Comparison of ENCODE assay signal across 19 mouse cellular contexts in the genomic region with DNA sequence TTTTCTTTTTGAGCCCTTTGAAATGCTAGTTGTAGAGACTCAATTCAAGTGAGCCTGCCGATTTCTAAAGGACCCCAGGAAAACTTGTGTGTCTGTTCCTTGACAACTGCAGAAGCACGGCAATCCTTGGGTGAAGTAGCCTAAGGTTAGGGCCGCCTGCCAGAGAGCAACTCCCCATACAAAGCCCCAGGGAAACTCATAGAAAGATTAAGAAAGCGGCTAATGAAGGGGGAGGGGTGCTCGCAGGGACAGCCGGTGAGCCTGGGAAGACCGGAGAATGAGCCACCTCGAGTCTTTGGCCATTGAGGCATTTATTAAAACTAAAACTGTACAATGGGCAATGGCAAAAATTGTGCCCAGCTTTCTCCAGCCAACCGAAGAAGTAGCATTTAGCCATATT.
"Had no signal": no experiment of that assay in that cellular context is flagged by ENCODE, and none has a peak within 500 bp of the region (broad histone marks: within the 10 kb centered on the region; RNA-seq: fewer than 3 reads in every experiment).

No protein-coding gene starts in this region.

- ATAC-seq: liver, postnatal 0 days; midbrain, embryonic 13.5 days had no signal

- H3K4me2 ChIP-seq: limb, embryonic 12.5 days; liver, embryonic 13.5 days; lung, embryonic 15.5 days; midbrain, embryonic 13.5 days; neural tube, embryonic 13.5 days had no signal

- H3K9me3 ChIP-seq: limb, embryonic 12.5 days; liver, embryonic 13.5 days; lung, embryonic 15.5 days; megakaryocyte, embryonic 14.5 days; midbrain, embryonic 13.5 days; neural tube, embryonic 13.5 days had no signal

- H3K36me3 ChIP-seq: limb, embryonic 12.5 days; liver, embryonic 13.5 days; lung, embryonic 15.5 days; midbrain, embryonic 13.5 days; neural tube, embryonic 13.5 days had no signal

- DNase-seq: kidney, postnatal 36 days; layer of hippocampus, adult 9-11 months; layer of hippocampus, postnatal 36 days; liver; liver, embryonic 13.5 days; liver, postnatal 0 days; lung, postnatal 14 days; retina, postnatal 1 day; right cerebral cortex, postnatal 4 days; spleen, adult 18-20 months; thymus, adult 18-20 months; thymus, postnatal 14 days had no signal

- H3K4me3 ChIP-seq: limb, embryonic 12.5 days; liver, embryonic 13.5 days; lung, embryonic 15.5 days; megakaryocyte, embryonic 14.5 days; midbrain, embryonic 13.5 days; neural tube, embryonic 13.5 days had no signal

- H3K9ac ChIP-seq: limb, embryonic 12.5 days; liver, embryonic 13.5 days; liver, postnatal 0 days; lung, embryonic 15.5 days; midbrain, embryonic 13.5 days; neural tube, embryonic 13.5 days had no signal

- H3K27me3 ChIP-seq: lung, embryonic 15.5 days; midbrain, embryonic 13.5 days; neural tube, embryonic 13.5 days had no signal

- H3K27ac ChIP-seq: kidney, postnatal 0 days; limb, embryonic 12.5 days; liver, embryonic 13.5 days; lung, embryonic 15.5 days; macrophage; midbrain, embryonic 13.5 days; neural tube, embryonic 13.5 days had no signal
